Mouse (Mus musculus) cortical plate, adult 2 months (tissue): Measurements from ENCODE around the gene Pcca.

Experiments used
- CTCF ChIP-seq: fragments of 200-500 bp; IDR thresholded peaks from 2 replicates; pipeline ENCODE4 v1.5.1; 2011; ENCODE audit warnings: mild to moderate bottlenecking, control low read depth, low read length; ENCODE audit not compliant: insufficient read depth; ENCODE audit errors: extremely low read depth
- POLR2A ChIP-seq: fragments of 200-500 bp; IDR thresholded peaks from 2 replicates; pipeline ENCODE4 v1.6.1; 2011; ENCODE audit warnings: mild to moderate bottlenecking, low read length, control low read depth; ENCODE audit not compliant: insufficient read depth; ENCODE audit errors: extremely low read depth

- TF ChIP-seq CTCF (no peak), POLR2A (no peak)
These were observed 225.8 kb downstream of the Pcca start for GRCm38 (mm10) chr14:122759890-122760289.
